20 mouse cellular contexts compared by ENCODE assay signal in genomic region chr3:142331872-142332554, GRCm38 (mm10).
DNase-seq lines count a peak whose midpoint lies in the region; ATAC-seq lines count a peak whose summit lies in the region.
"Had no signal": no experiment of that assay in that cellular context is flagged by ENCODE, and none has a peak within 500 bp of the region (broad histone marks: within the 10 kb centered on the region; RNA-seq: fewer than 3 reads in every experiment).

No protein-coding gene starts in this region.

- no peak overlapping the region for H3K4me2 ChIP-seq in forebrain, embryonic 14.5 days (ENCODE audit: low read length)
- no peak overlapping the region for H3K4me2 ChIP-seq in heart, embryonic 15.5 days
- H3K4me2 ChIP-seq in liver, embryonic 12.5 days, result no peak overlapping the region
- H3K4me2 ChIP-seq: embryonic facial prominence, embryonic 12.5 days; hindbrain, embryonic 12.5 days; lung, embryonic 15.5 days; neural tube, embryonic 13.5 days had no signal

- no peaks in the 10 kb centered on the region for H3K9me3 ChIP-seq in forebrain, embryonic 14.5 days (replicated peaks; ENCODE audit: control insufficient read depth, low read length)
- no peaks in the 10 kb centered on the region for H3K9me3 ChIP-seq in forebrain, embryonic 10.5 days
- H3K9me3 ChIP-seq in heart, embryonic 15.5 days (replicated peaks), result no peaks in the 10 kb centered on the region
- no peaks in the 10 kb centered on the region for H3K9me3 ChIP-seq in liver, embryonic 12.5 days (replicated peaks)
- H3K9me3 ChIP-seq in hindbrain, embryonic 10.5 days, result no peaks in the 10 kb centered on the region
- H3K9me3 ChIP-seq: embryonic facial prominence, embryonic 12.5 days; hindbrain, embryonic 12.5 days; lung, embryonic 15.5 days; neural tube, embryonic 13.5 days had no signal

- H3K4me1 ChIP-seq in forebrain, embryonic 14.5 days (ENCODE audit: control insufficient read depth, insufficient read depth, low read length), result no peaks in the 10 kb centered on the region
- H3K4me1 ChIP-seq in forebrain, embryonic 10.5 days, result no peaks in the 10 kb centered on the region
- peaks cover 29% of the 10 kb centered on the region for H3K4me1 ChIP-seq in heart, embryonic 15.5 days (replicated peaks)
- peaks cover 27% of the 10 kb centered on the region for H3K4me1 ChIP-seq in liver, embryonic 12.5 days
- no peaks in the 10 kb centered on the region for H3K4me1 ChIP-seq in hindbrain, embryonic 10.5 days (replicated peaks)
- H3K4me1 ChIP-seq: embryonic facial prominence, embryonic 12.5 days; hindbrain, embryonic 12.5 days; lung, embryonic 15.5 days; neural tube, embryonic 13.5 days had no signal

- H3K27me3 ChIP-seq in forebrain, embryonic 14.5 days (replicated peaks; ENCODE audit: control insufficient read depth, insufficient read depth, low read length), result no peaks in the 10 kb centered on the region
- H3K27me3 ChIP-seq in forebrain, embryonic 10.5 days (ENCODE audit: poor library complexity, severe bottlenecking), result no peaks in the 10 kb centered on the region
- H3K27me3 ChIP-seq in heart, embryonic 15.5 days, result no peaks in the 10 kb centered on the region
- H3K27me3 ChIP-seq in liver, embryonic 12.5 days (replicated peaks), result no peaks in the 10 kb centered on the region
- H3K27me3 ChIP-seq in hindbrain, embryonic 10.5 days (ENCODE audit: insufficient read depth, poor library complexity, severe bottlenecking), result no peaks in the 10 kb centered on the region
- H3K27me3 ChIP-seq: CH12.LX; embryonic facial prominence, embryonic 12.5 days; hindbrain, embryonic 12.5 days; lung, embryonic 15.5 days; neural tube, embryonic 13.5 days had no signal

- DNase-seq in forebrain, embryonic 14.5 days (ENCODE audit: low spot score), result no peak
- no peak for DNase-seq in forebrain, embryonic 10.5 days (ENCODE audit: extremely low spot score, low spot score)
- no peak for DNase-seq in heart, adult 9 months (ENCODE audit: low spot score in 2 of 2)
- no peak for DNase-seq in hindbrain, embryonic 10.5 days (ENCODE audit: low spot score)
- no peak for DNase-seq in c-Kit-positive CD71-positive TER-119-positive erythroid progenitor cells, embryonic 14.5 days (ENCODE audit: low spot score)
- DNase-seq: adrenal gland, postnatal 14 days; cerebellum, adult 2 months; kidney, adult 8-10 months; kidney, postnatal 36 days; right cerebral cortex, postnatal 25 days; thymus, postnatal 14 days had no signal

- no peaks in the 10 kb centered on the region for H3K36me3 ChIP-seq in forebrain, embryonic 14.5 days (ENCODE audit: control insufficient read depth, insufficient read depth, low read length)
- no peaks in the 10 kb centered on the region for H3K36me3 ChIP-seq in forebrain, embryonic 10.5 days (replicated peaks)
- H3K36me3 ChIP-seq in heart, embryonic 15.5 days, result 0 out of 2 replicates have a peak, but pooled peaks cover 3% of the 10 kb centered on the region
- no peaks in the 10 kb centered on the region for H3K36me3 ChIP-seq in liver, embryonic 12.5 days
- no peaks in the 10 kb centered on the region for H3K36me3 ChIP-seq in hindbrain, embryonic 10.5 days
- H3K36me3 ChIP-seq: embryonic facial prominence, embryonic 12.5 days; hindbrain, embryonic 12.5 days; lung, embryonic 15.5 days; neural tube, embryonic 13.5 days had no signal

- 70% methylated on average over 4 of the region's 4 CpGs for WGBS in forebrain, embryonic 14.5 days
- WGBS in forebrain, embryonic 10.5 days, result 87% methylated on average over 4 of the region's 4 CpGs
- WGBS in heart, embryonic 15.5 days, result 60% methylated on average over 4 of the region's 4 CpGs
- 35% methylated on average over 4 of the region's 4 CpGs for WGBS in liver, embryonic 12.5 days (ENCODE audit: insufficient replicate concordance)
- 90% methylated on average over 4 of the region's 4 CpGs for WGBS in hindbrain, embryonic 10.5 days

- H3K9ac ChIP-seq in forebrain, embryonic 14.5 days (ENCODE audit: low read length), result no peak overlapping the region
- no peak overlapping the region for H3K9ac ChIP-seq in heart, embryonic 15.5 days
- H3K9ac ChIP-seq in liver, embryonic 12.5 days, result no peak overlapping the region
- H3K9ac ChIP-seq: embryonic facial prominence, embryonic 12.5 days; hindbrain, embryonic 12.5 days; lung, embryonic 15.5 days; neural tube, embryonic 13.5 days had no signal

- H3K27ac ChIP-seq in forebrain, embryonic 14.5 days (ENCODE audit: low read depth, low read length), result no peak overlapping the region
- H3K27ac ChIP-seq in forebrain, embryonic 10.5 days, result no peak overlapping the region
- peak overlapping the region; percentile 31; the same call in 1 of the 2 replicates for H3K27ac ChIP-seq in heart, embryonic 15.5 days
- H3K27ac ChIP-seq in liver, embryonic 12.5 days, result 0 out of 2 replicates have a peak overlapping the region, but pooled peaks have one; percentile 10
- H3K27ac ChIP-seq in hindbrain, embryonic 10.5 days, result no peak overlapping the region
- H3K27ac ChIP-seq: embryonic facial prominence, embryonic 12.5 days; hindbrain, embryonic 12.5 days; lung, embryonic 15.5 days; neural tube, embryonic 13.5 days had no signal

- peak; percentile 44 for ATAC-seq in forebrain, embryonic 14.5 days
- ATAC-seq in heart, embryonic 15.5 days (replicated peaks; ENCODE audit: insufficient number of reproducible peaks, insufficient read depth, low FRiP score, low read depth), result no peak
- peak; percentile 77 for ATAC-seq in liver, embryonic 12.5 days
- no peak for ATAC-seq in monocyte, adult 5-6 weeks (replicated peaks; ENCODE audit: insufficient number of reproducible peaks, low FRiP score, low TSS enrichment, poor library complexity, severe bottlenecking)
- ATAC-seq: inflammation-experienced regulatory T-cells, adult 6 months had no signal

- H3K4me3 ChIP-seq in forebrain, embryonic 14.5 days (ENCODE audit: low read depth, low read length), result no peak overlapping the region
- no peak overlapping the region for H3K4me3 ChIP-seq in forebrain, embryonic 10.5 days
- H3K4me3 ChIP-seq in heart, embryonic 15.5 days, result no peak overlapping the region
- H3K4me3 ChIP-seq in liver, embryonic 12.5 days, result no peak overlapping the region
- no peak overlapping the region for H3K4me3 ChIP-seq in hindbrain, embryonic 10.5 days
- H3K4me3 ChIP-seq: embryonic facial prominence, embryonic 12.5 days; hindbrain, embryonic 12.5 days; lung, embryonic 15.5 days; neural tube, embryonic 13.5 days had no signal

Comparison
In these comparisons a context has a peak if more than half of its experiments do, and no peak if none do; other contexts are left out.
1. ATAC-seq: peak in forebrain, embryonic 14.5 days (single experiment) and liver, embryonic 12.5 days (single experiment); none in heart, embryonic 15.5 days (single experiment) and monocyte, adult 5-6 weeks (single experiment).
2. H3K27ac ChIP-seq: peak in heart, embryonic 15.5 days (single experiment) and liver, embryonic 12.5 days (single experiment); none in forebrain, embryonic 14.5 days (single experiment), forebrain, embryonic 10.5 days (single experiment) and hindbrain, embryonic 10.5 days (single experiment).